Mouse (Mus musculus): ENCODE data around the gene Nudt1.

GRCm38 (mm10) chr5:140276779-140277178 lies 44.7 kb upstream of the Nudt1 start:
- no peak for TF ChIP-seq CTCF (IDR thresholded peaks at IDR 0.05)
- no peak for TF ChIP-seq EP300 (IDR thresholded peaks at IDR 0.05)

Measured in lung, postnatal 0 days (tissue).